Mouse (Mus musculus) leukemia stem cell, adult 10-12 weeks (primary cell): ENCODE measurements around the gene Larp4b. TPM values are rescaled to one million over a fixed set of nuclear protein-coding genes. Genes with fewer than 3 reads are reported as not detected.

ENCODE experiments used
- polyA plus RNA-seq: library from polyadenylated mRNA; stranded (reverse); fragments of >175 nt; gene quantifications from 2 replicates; pipeline ENCODE4 v1.2.3, GENCODE M21; 2012; ENCODE audit warnings: low replicate concordance

Larp4b gene
- polyA plus RNA-seq: 23.2 and 36.3 TPM in 2 replicates

DNA sequence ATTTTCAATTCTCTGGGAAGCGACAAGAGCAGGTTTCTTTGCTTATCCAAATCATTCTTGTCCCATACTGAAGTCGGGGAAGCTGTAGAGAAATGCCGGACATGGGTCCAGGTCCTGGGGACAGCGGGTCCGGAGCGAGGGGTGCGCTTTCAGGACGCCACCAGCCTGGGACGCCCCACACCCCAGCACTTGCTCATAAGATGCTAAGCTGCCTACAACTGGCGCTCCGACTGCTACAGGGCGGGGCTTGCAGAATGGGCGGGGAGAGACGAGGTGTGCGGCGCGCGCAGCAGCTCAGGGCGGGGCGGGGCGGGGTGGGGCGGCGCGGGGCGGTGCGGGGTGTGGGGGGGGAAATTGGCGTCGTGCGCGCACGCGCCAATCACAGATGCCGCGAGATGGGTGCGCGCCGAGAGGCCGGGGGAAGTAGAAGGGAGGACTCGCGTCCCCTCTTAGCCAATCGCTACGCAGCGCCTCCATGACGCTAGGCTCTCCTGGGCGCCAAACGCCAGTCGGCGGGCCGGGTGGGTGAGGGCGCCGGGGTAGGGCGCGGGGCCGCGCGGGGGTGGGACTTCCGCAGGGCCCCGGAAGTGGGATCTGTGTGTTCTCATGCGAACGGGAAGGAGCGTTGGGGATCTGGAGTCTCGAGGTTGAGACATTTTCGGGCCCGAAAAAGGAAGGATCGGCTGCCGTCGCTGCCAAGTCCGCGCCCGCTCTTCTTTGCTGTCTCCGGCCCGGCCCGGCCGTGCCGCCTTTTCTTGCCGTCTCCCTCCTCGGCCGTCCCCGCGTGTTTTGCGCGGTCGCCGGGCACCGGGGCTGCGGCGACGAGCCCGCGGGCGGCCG lies at the start of gene Larp4b:
Larp4b (plus strand) TSS at position 566 of the 840 bp plus-strand sequence.

Other genes with a start within 250 kb of the Larp4b start
- 0.27 and 4.2 TPM in 2 replicates for gene Wdr37, start 222.0 kb upstream of the Larp4b start, polyA plus RNA-seq
- 1.2 and 5.3 TPM in 2 replicates for gene Idi1, start 208.4 kb upstream of the Larp4b start, polyA plus RNA-seq
- not detected in 2 replicates for gene Gm9745, start 145.7 kb upstream of the Larp4b start, polyA plus RNA-seq
- not detected in 2 replicates for gene Idi2, start 141.0 kb upstream of the Larp4b start, polyA plus RNA-seq
- gene Gtpbp4, start 97.8 kb upstream of the Larp4b start, polyA plus RNA-seq: 0.52 and 2.5 TPM in 2 replicates
- 0.80 and 1.3 TPM in 2 replicates for gene Dip2c, start 182.6 kb downstream of the Larp4b start, polyA plus RNA-seq